8 mouse cellular contexts compared by ENCODE assay signal in the genomic region with DNA sequence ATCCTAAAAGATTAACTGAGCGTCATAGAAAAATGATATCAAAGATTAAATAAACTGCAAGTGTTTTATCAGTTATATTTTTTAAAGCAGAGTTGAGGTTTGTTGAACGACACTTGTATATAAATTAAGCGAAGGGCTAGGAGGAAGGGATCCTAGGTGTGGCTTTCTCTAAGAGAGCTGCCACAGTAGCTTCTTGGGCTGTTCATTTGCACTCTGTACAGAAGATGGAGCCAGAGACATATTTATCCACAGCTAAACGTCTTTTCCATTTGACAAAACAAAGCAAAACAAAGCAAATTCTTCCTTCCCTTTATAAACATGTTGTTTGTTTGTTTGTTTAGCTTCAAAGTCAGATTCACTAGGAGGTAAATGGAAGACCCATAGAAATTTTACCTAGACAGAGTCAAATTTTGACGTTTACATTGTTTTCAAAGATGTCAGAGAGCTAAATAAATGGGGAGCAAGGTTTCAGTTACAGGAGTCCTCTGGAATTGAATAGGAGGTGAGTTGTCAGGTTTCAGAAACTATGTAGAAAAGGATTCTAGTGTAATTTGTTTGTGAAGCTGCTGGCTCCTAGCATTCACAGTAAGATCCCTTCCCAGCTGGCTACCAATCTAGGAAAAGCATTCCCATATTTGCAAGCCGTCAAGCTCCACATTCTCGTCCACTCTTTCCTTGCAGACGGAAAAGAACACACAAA. TPM values are rescaled to one million over a fixed set of nuclear protein-coding genes. Genes with fewer than 3 reads are reported as not detected.
DNase-seq lines count a peak whose midpoint lies in the region; ATAC-seq and TF ChIP-seq lines count a peak whose summit lies in the region.

No protein-coding gene starts in this region.

- no peaks in the 10 kb centered on the region for H3K9me3 ChIP-seq in heart, embryonic 16.5 days (replicated peaks; ENCODE audit: control insufficient read depth, low read length)

- no peak for TF ChIP-seq POLR2A in kidney, adult 2 months (IDR thresholded peaks at IDR 0.05; ENCODE audit: low read depth, low read length)

- WGBS in kidney, adult 2 months = 34% methylated on average over 8 of the region's 8 CpGs
- 29% methylated on average over 8 of the region's 8 CpGs for WGBS in heart, embryonic 16.5 days

- no peaks in the 10 kb centered on the region for H3K27me3 ChIP-seq in kidney, adult 2 months (replicated peaks; ENCODE audit: control insufficient read depth, insufficient read depth, low read length)
- H3K27me3 ChIP-seq in heart, embryonic 16.5 days (ENCODE audit: control insufficient read depth, insufficient read depth, low read length) = no peaks in the 10 kb centered on the region

- H3K4me3 ChIP-seq in kidney, adult 2 months (ENCODE audit: insufficient read depth, low read depth, low read length) = no peak overlapping the region
- no peak overlapping the region for H3K4me3 ChIP-seq in heart, embryonic 16.5 days (ENCODE audit: low read length)

- H3K9ac ChIP-seq in heart, embryonic 16.5 days (ENCODE audit: low read length) = peak overlapping the region; percentile 15; the same call in 1 of the 2 replicates

- DNase-seq in kidney, adult 2 months = peak; percentile 53
- DNase-seq in kidney, adult 18-20 months = no peak
- DNase-seq in adipocyte (ENCODE audit: low spot score) = peak; percentile 71
- DNase-seq in ovary, adult 18-20 months (ENCODE audit: low spot score) = no peak
- no peak for DNase-seq in thymus, postnatal 25 days

- H3K27ac ChIP-seq in kidney, adult 2 months (ENCODE audit: insufficient read depth, low read depth, low read length) = no peak overlapping the region
- no peak overlapping the region for H3K27ac ChIP-seq in heart, embryonic 16.5 days (ENCODE audit: low read length)

- no peak for ATAC-seq in heart, embryonic 16.5 days (replicated peaks; ENCODE audit: extremely low read depth, insufficient read depth, low FRiP score)
- peak; percentile 32; the same call in 1 of the 2 replicates for ATAC-seq in megakaryocyte progenitor cell, adult 5-6 weeks (replicated peaks; ENCODE audit: poor library complexity)
- ATAC-seq in monocyte, adult 5-6 weeks (replicated peaks; ENCODE audit: insufficient number of reproducible peaks, low FRiP score, low TSS enrichment, poor library complexity, severe bottlenecking) = no peak

- no peaks in the 10 kb centered on the region for H3K36me3 ChIP-seq in kidney, adult 2 months (ENCODE audit: control insufficient read depth, insufficient read depth, low read length)
- no peaks in the 10 kb centered on the region for H3K36me3 ChIP-seq in heart, embryonic 16.5 days (ENCODE audit: control insufficient read depth, insufficient read depth)

- H3K4me1 ChIP-seq in kidney, adult 2 months (ENCODE audit: control insufficient read depth, insufficient read depth, low read length) = 0 out of 2 replicates have a peak, but pooled peaks cover 5% of the 10 kb centered on the region
- peaks cover 9% of the 10 kb centered on the region; the same call in 1 of the 2 replicates for H3K4me1 ChIP-seq in heart, embryonic 16.5 days (ENCODE audit: control insufficient read depth, insufficient read depth, low read length)

- peak; percentile 37 for TF ChIP-seq CTCF in kidney, adult 2 months (conservative IDR thresholded peaks at IDR 0.05; ENCODE audit: insufficient read depth, insufficient read length, low read depth, low read length)

- peak overlapping the region; percentile 16 for H3K4me2 ChIP-seq in heart, embryonic 16.5 days (ENCODE audit: low read depth, low read length)

RNA-seq across cellular contexts. Expression of a gene that starts 4.0 kb away (rescaled TPM):
- polyA plus RNA-seq in kidney, adult 2 months (2012; rRNA removed) = 3.3 and 5.6 TPM in 2 replicates
- polyA plus RNA-seq in heart, embryonic 16.5 days (2015; fragmentation: Nextera tagmentation; extraction: Ambion mirVana) = 471 and 489 TPM in 2 replicates
- 4.8 and 5.4 TPM in 2 replicates for total RNA-seq in megakaryocyte progenitor cell, adult 5-6 weeks (2015)
- 3.2 and 8.7 TPM in 2 replicates for total RNA-seq in megakaryocyte progenitor cell, adult 5-6 weeks (2017)
- not detected in 3 replicates for total RNA-seq in monocyte, adult 5-6 weeks (2017)

Comparison
In these comparisons a context has a peak if more than half of its experiments do, and no peak if none do; other contexts are left out.
1. DNase-seq: peak in kidney, adult 2 months (single experiment) and adipocyte (single experiment); none in kidney, adult 18-20 months (single experiment), ovary, adult 18-20 months (single experiment) and thymus, postnatal 25 days (single experiment).